Mouse (Mus musculus) kidney, adult 2 months (tissue): ENCODE data around the gene Cfap70.

Experiments
- CTCF ChIP-seq: fragments of 200-500 bp; conservative IDR thresholded peaks from 2 replicates; pipeline ENCODE4 v1.5.1; 2011; ENCODE audit warnings: low read depth, mild to moderate bottlenecking, control low read depth, low read length, moderate library complexity, mixed read lengths; ENCODE audit not compliant: insufficient read depth, insufficient read length
- POLR2A ChIP-seq: fragments of 200-500 bp; IDR thresholded peaks from one replicate; pipeline ENCODE4 v1.6.1; 2011; ENCODE audit warnings: low read depth, low read length, control low read depth

- TF ChIP-seq CTCF (no peak), POLR2A (no peak)
These were observed 26.4 kb upstream of the Cfap70 start for GRCm38 (mm10) chr14:20478385-20478784.
